Mouse (Mus musculus) kidney, embryonic 14.5 days (tissue): ENCODE data around the gene Tas2r131. TPM values are rescaled to one million over a fixed set of nuclear protein-coding genes. Genes with fewer than 3 reads are reported as not detected.
"Not testable (repeated sequence)": the region's sequence is repeated elsewhere in the genome, so short reads cannot be mapped to it uniquely, and the experiment has no call there.

Experiments used
- ATAC-seq: fragments of 200-750 bp; cut with Nextera tagmentation; 2 replicates; pipeline ENCODE4 v1.8.0; 2017; ENCODE audit warnings: moderate number of reproducible peaks, mild to moderate bottlenecking, moderate TSS enrichment, moderate library complexity; ENCODE audit not compliant: low FRiP score, low TSS enrichment
- H3K27ac ChIP-seq: fragments of 300-500 bp; sonication (generic); 2 replicates; pipeline ENCODE4 v1.5.1; 2014; ENCODE audit warnings: low read depth, mild to moderate bottlenecking, low read length, moderate library complexity, mixed read lengths
- H3K27me3 ChIP-seq: fragments of 300-500 bp; sonication (generic); 2 replicates; pipeline ENCODE4 v1.6.1; 2014; ENCODE audit warnings: mild to moderate bottlenecking, low read length; ENCODE audit not compliant: control insufficient read depth, insufficient read depth
- H3K36me3 ChIP-seq: fragments of 300-500 bp; sonication (generic); 2 replicates; pipeline ENCODE4 v1.6.1; 2014; ENCODE audit warnings: low read length, mixed read lengths; ENCODE audit not compliant: control insufficient read depth, insufficient read depth
- H3K4me1 ChIP-seq: fragments of 300-500 bp; sonication (generic); 2 replicates; pipeline ENCODE4 v1.6.1; 2014; ENCODE audit warnings: low read length, mixed read lengths; ENCODE audit not compliant: control insufficient read depth, insufficient read depth
- H3K4me2 ChIP-seq: fragments of 300-500 bp; sonication (generic); replicated peaks from 2 replicates; pipeline ENCODE4 v1.6.1; 2014; ENCODE audit warnings: low read depth, mild to moderate bottlenecking, low read length
- H3K4me3 ChIP-seq: fragments of 300-500 bp; sonication (generic); 2 replicates; pipeline ENCODE4 v1.5.1; 2014; ENCODE audit warnings: mild to moderate bottlenecking, low read length
- H3K9ac ChIP-seq: fragments of 300-500 bp; sonication (generic); 2 replicates; pipeline ENCODE4 v1.6.1; 2014; ENCODE audit warnings: low read depth, mild to moderate bottlenecking, low read length, moderate library complexity
- H3K9me3 ChIP-seq: fragments of 300-500 bp; sonication (generic); 2 replicates; pipeline ENCODE4 v1.6.1; 2016; ENCODE audit warnings: low read length; ENCODE audit not compliant: control insufficient read depth
- WGBS: fragments of 180-500 bp; shearing (Covaris S2); extraction: QIAGEN DNeasy Blood & Tissue Kit; methylation state at CpG from one replicate; pipeline ENCODE4 v1.1.7; 2014; 5-methylcytosine and 5-hydroxymethylcytosine counted together
- polyA plus RNA-seq: library from polyadenylated mRNA; unstranded; fragments of >200 nt; fragmentation: Nextera tagmentation; extraction: Ambion mirVana; gene quantifications from 2 replicates; pipeline ENCODE4 v1.2.1, GENCODE M21; 2014

Gene Tas2r131
- polyA plus RNA-seq = not detected in 2 replicates

- Histone ChIP-seq H3K9me3 (no peaks in the 10 kb centered on the region), H3K27ac (no peak within 1 kb of the TSS), H3K4me1 (no peaks in the 10 kb centered on the region), H3K9ac (no peak within 1 kb of the TSS), H3K4me3 (no peak within 1 kb of the TSS), H3K27me3 (no peaks in the 10 kb centered on the region), H3K36me3 (no peaks in the 10 kb centered on the region), H3K4me2 (no peak within 1 kb of the TSS)
- no peak for ATAC-seq
- WGBS = 63% methylated on average over 1 of the region's 1 CpGs
These were observed at the start of gene Tas2r131 for GRCm38 (mm10) chr6:132957819-132958218. Tas2r131 (minus strand) TSS chr6:132957919.

DNA sequence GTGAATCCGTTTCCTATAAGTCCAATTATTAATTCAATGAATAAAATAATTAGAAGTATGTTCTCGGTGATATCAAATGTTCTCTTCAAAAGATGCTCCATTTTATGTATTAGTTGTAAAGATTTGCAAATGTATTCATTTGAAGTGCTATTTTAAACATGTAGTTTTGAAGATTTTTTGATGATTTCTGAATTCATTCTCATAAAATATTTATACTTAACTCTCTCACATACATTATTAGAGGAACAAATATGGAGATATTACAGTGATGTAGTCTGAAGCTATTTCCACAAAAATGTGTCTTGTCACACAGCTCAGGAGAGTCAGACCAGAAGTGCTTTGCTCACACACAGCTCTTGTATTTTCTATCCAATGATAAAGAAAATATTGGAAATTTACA, 23.1 kb upstream of the Tas2r131 start, which contains the start of gene Tas2r109:
Gene Tas2r109 (minus strand): TSS at position 101 of the 400 bp plus-strand sequence.
- ATAC-seq = no peak
- Histone ChIP-seq H3K4me1 (no peaks in the 10 kb centered on the region), H3K36me3 (no peaks in the 10 kb centered on the region), H3K4me2 (no peak within 1 kb of the TSS), H3K27me3 (no peaks in the 10 kb centered on the region), H3K9me3 (no peaks in the 10 kb centered on the region), H3K27ac (no peak within 1 kb of the TSS), H3K4me3 (no peak within 1 kb of the TSS), H3K9ac (no peak within 1 kb of the TSS)
- 85% methylated on average over 2 of the region's 2 CpGs for WGBS

DNA sequence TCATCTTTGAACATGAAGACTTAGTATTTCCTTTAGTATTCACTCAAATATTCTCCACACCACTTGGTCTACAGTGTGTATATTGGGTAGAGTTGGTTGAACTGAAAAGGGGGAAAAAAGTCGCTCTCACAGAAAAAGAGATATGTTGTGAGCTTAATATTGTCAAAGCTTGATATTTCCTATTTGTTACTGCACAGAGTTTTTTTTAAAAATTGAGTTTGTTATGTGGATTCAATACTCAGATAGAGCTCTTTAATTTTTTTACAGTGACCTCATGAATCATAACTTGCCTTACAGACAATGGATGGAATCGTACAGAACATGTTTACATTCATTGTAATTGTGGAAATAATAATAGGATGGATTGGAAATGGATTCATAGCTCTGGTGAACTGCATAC, 6.9 kb downstream of the Tas2r131 start, which contains the start of gene Tas2r129:
Gene Tas2r129 (plus strand): TSS at position 301 of the 400 bp plus-strand sequence.
- Histone ChIP-seq H3K27me3 (no peaks in the 10 kb centered on the region), H3K4me2 (no peak within 1 kb of the TSS), H3K9ac (no peak within 1 kb of the TSS), H3K4me1 (no peaks in the 10 kb centered on the region), H3K27ac (no peak within 1 kb of the TSS), H3K36me3 (no peaks in the 10 kb centered on the region), H3K4me3 (no peak within 1 kb of the TSS), H3K9me3 (no peaks in the 10 kb centered on the region)
- no peak for ATAC-seq
- WGBS = 92% methylated on average over 2 of the region's 2 CpGs

DNA sequence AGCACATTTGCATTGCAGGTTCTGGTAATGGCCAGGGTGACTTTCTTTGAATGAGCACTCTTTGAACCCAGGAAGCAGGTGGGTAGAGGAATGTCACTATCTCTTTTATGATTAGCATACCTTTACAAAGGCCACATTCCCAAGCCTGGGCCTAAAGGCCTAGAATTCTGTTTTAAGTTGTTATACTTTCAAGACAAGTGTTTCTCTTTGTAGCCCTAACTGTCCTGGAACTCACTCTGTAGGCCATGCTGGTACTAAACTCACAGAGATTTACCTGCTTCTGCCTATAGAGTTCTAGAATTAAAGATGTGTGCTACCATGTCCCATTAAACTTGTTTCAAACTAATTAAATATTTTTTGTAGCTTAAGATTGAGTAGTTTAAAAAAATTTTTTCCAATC, 16.3 kb downstream of the Tas2r131 start:
- not testable (repeated sequence) for H3K4me1 ChIP-seq, ATAC-seq, H3K4me3 ChIP-seq, H3K27ac ChIP-seq, H3K9ac ChIP-seq, H3K9me3 ChIP-seq, H3K4me2 ChIP-seq, H3K36me3 ChIP-seq, H3K27me3 ChIP-seq

DNA sequence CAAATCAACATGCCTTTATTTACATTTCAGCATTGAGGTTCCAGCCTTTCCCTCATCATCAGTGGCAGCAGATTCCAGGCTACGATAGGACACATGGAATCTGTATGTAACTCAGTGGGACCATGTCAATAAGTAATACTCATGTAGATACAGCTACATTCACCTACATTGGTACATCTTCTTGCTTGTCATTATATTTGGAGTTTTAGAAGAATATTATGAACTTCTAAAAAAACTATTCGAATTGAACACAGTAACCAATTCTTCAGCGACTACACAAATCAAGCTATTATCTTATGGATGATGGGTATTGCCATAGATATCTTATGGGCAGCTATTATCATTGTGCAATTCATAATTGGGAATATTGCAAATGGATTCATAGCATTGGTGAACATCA, 48.4 kb downstream of the Tas2r131 start, which contains the start of gene Tas2r125:
Gene Tas2r125 (plus strand): TSS at position 301 of the 400 bp plus-strand sequence.
- Histone ChIP-seq H3K4me1 (no peaks in the 10 kb centered on the region), H3K9ac (no peak within 1 kb of the TSS), H3K9me3 (no peaks in the 10 kb centered on the region), H3K36me3 (no peaks in the 10 kb centered on the region), H3K4me2 (no peak within 1 kb of the TSS), H3K27me3 (no peaks in the 10 kb centered on the region), H3K4me3 (no peak within 1 kb of the TSS), H3K27ac (no peak within 1 kb of the TSS)
- ATAC-seq = no peak
- 84% methylated on average over 3 of the region's 3 CpGs for WGBS

Other genes starting within 250 kb of the Tas2r131 start
- gene Tas2r122, start 246.0 kb downstream of the Tas2r131 start, polyA plus RNA-seq = not detected in 2 replicates
- gene Tas2r115, start 219.9 kb downstream of the Tas2r131 start, polyA plus RNA-seq = not detected in 2 replicates
- not detected in 2 replicates for gene Tas2r124, start 203.2 kb downstream of the Tas2r131 start, polyA plus RNA-seq
- not detected in 2 replicates for gene Tas2r102, start 195.8 kb downstream of the Tas2r131 start, polyA plus RNA-seq
- not detected in 2 replicates for gene Tas2r136, start 179.8 kb downstream of the Tas2r131 start, polyA plus RNA-seq
- not detected in 2 replicates for gene Tas2r117, start 155.1 kb downstream of the Tas2r131 start, polyA plus RNA-seq
- not detected in 2 replicates for gene Tas2r123, start 110.8 kb downstream of the Tas2r131 start, polyA plus RNA-seq
- gene Tas2r116, start 102.5 kb downstream of the Tas2r131 start, polyA plus RNA-seq = not detected in 2 replicates
- gene Tas2r110, start 89.9 kb downstream of the Tas2r131 start, polyA plus RNA-seq = not detected in 2 replicates
- gene Tas2r113, start 64.9 kb downstream of the Tas2r131 start, polyA plus RNA-seq = not detected in 2 replicates
- gene Tas2r125, start 48.3 kb downstream of the Tas2r131 start, polyA plus RNA-seq = not detected in 2 replicates
- gene Tas2r129, start 6.8 kb downstream of the Tas2r131 start, polyA plus RNA-seq = not detected in 2 replicates
- gene Tas2r109, start 23.0 kb upstream of the Tas2r131 start, polyA plus RNA-seq = not detected in 2 replicates
- gene Tas2r103, start 79.2 kb upstream of the Tas2r131 start, polyA plus RNA-seq = not detected in 2 replicates
- not detected in 2 replicates for gene Tas2r140, start 97.9 kb upstream of the Tas2r131 start, polyA plus RNA-seq
- 61.3 and 73.1 TPM in 2 replicates for gene Smim10l1, start 147.0 kb upstream of the Tas2r131 start, polyA plus RNA-seq